Mouse (Mus musculus) myocyte (in vitro differentiated cells): ENCODE results near the gene Cebpb. TPM values are rescaled to one million over a fixed set of nuclear protein-coding genes. Genes with fewer than 3 reads are reported as not detected.

Experiments
- H3K27me3 ChIP-seq: one replicate; pipeline ENCODE4 v1.6.1; 2011; ENCODE audit not compliant: control insufficient read depth, insufficient read depth, insufficient read length
- H3K36me3 ChIP-seq: one replicate; pipeline ENCODE4 v1.6.1; 2011; ENCODE audit not compliant: control insufficient read depth, insufficient read depth
- H3K4me2 ChIP-seq: one replicate; pipeline ENCODE4 v1.6.1; 2011; ENCODE audit warnings: low read depth, control low read depth
- H3K4me3 ChIP-seq: one replicate; pipeline ENCODE4 v1.5.1; 2011; ENCODE audit warnings: mild to moderate bottlenecking, control low read depth, moderate library complexity
- H3K79me2 ChIP-seq: one replicate; pipeline ENCODE4 v1.6.1; 2011; ENCODE audit not compliant: control insufficient read depth, insufficient read depth
- H3ac ChIP-seq: one replicate; pipeline ENCODE4 v1.6.1; 2011; ENCODE audit not compliant: control insufficient read depth, insufficient read length
- CEBPB ChIP-seq: IDR thresholded peaks from 2 replicates; pipeline ENCODE4 v1.6.1; 2011; ENCODE audit warnings: mild to moderate bottlenecking, moderate library complexity; ENCODE audit not compliant: poor library complexity, insufficient read depth, severe bottlenecking
- E2F4 ChIP-seq: IDR thresholded peaks from one replicate; pipeline ENCODE4 v1.6.1; 2011; ENCODE audit warnings: mild to moderate bottlenecking, control low read depth, moderate library complexity; ENCODE audit not compliant: insufficient read depth
- MAX ChIP-seq: IDR thresholded peaks from one replicate; pipeline ENCODE4 v1.6.1; 2011; ENCODE audit warnings: low read depth, mild to moderate bottlenecking, control low read depth
- MYOD1 ChIP-seq, 3 experiments: IDR thresholded peaks; one replicate each; pipeline ENCODE4 v1.6.1; 2011; ENCODE audit warnings: control low read depth in 2 of 3, low read depth in 2 of 3, mild to moderate bottlenecking in 2 of 3, moderate library complexity in 1 of 3; ENCODE audit not compliant: insufficient read length in 2 of 3, control insufficient read depth in 1 of 3
- MYOG ChIP-seq, 3 experiments: IDR thresholded peaks; one replicate each; pipeline ENCODE4 v1.6.1; 2011; ENCODE audit warnings: control low read depth in 2 of 3, low read depth in 2 of 3, mild to moderate bottlenecking in 2 of 3; ENCODE audit not compliant: insufficient read length in 2 of 3, control insufficient read depth in 1 of 3, insufficient read depth in 1 of 3
- POLR2A ChIP-seq: IDR thresholded peaks from one replicate; pipeline ENCODE4 v1.6.1; 2011; ENCODE audit warnings: low read depth, mild to moderate bottlenecking, control low read depth, moderate library complexity; ENCODE audit not compliant: insufficient read length
- POLR2AphosphoS2 ChIP-seq: IDR thresholded peaks from one replicate; pipeline ENCODE4 v1.6.1; 2011; ENCODE audit warnings: low read depth, control low read depth; ENCODE audit not compliant: insufficient read length
- REST ChIP-seq: IDR thresholded peaks from one replicate; pipeline ENCODE4 v1.6.1; 2011; ENCODE audit warnings: mild to moderate bottlenecking, control low read depth, moderate library complexity; ENCODE audit not compliant: insufficient read depth, insufficient read length
- SRF ChIP-seq: IDR thresholded peaks from one replicate; pipeline ENCODE4 v1.6.1; 2011; ENCODE audit warnings: low read depth; ENCODE audit not compliant: control insufficient read depth, insufficient read length
- TCF12 ChIP-seq: IDR thresholded peaks from one replicate; pipeline ENCODE4 v1.6.1; 2011; ENCODE audit warnings: mild to moderate bottlenecking, control low read depth; ENCODE audit not compliant: poor library complexity, insufficient read depth, severe bottlenecking
- TCF3 ChIP-seq: IDR thresholded peaks from one replicate; pipeline ENCODE4 v1.6.1; 2011; ENCODE audit warnings: low read depth, control low read depth; ENCODE audit not compliant: insufficient read length
- USF1 ChIP-seq: IDR thresholded peaks from one replicate; pipeline ENCODE4 v1.6.1; 2011; ENCODE audit warnings: low read depth, mild to moderate bottlenecking, control low read depth, moderate library complexity
- polyA plus RNA-seq: library from polyadenylated mRNA; unstranded; fragments of >200 nt; fragmentation: generic; extraction: Trizol; gene quantifications from one replicate; pipeline ENCODE4 v1.2.1, GENCODE M21; 2012; ENCODE audit warnings: missing spikeins

The Cebpb gene
- polyA plus RNA-seq, 1 experiment: 74.7 TPM

DNA sequence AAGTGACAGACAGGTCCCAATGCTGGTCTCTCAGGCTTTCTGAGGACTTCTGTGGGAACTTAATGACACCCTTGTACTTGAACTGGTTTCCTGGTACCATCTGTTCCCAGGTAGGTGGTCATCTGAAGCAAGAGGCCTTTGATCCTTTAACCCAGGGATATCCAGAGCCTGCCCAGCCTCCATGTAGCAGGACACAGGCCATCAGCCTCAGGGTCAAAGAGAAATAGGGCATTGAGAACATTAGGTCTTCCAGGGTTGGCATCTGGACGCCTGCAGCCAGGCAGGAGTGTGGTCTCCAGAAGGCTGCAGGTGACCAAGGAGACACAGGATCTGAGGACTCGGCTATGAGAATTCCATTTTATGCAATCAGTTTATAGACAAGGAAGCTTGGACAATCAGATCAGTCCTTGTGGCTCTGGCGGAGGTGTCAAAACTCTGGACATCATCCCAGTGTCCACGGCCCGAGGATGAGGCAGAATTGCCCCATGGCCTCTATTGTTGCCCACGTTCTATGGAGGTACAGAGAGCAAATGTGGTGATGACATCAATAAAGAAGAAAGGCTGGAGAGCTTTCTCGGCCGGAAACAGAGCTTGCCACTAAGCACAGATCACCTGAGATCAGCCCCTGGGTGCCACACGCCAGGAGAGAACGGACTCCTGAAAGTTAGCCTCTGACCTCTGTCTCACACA, 33.7 kb upstream of the Cebpb start:
- peaks cover 8% of the 10 kb centered on the region for H3K36me3 ChIP-seq
- H3K79me2 ChIP-seq: peaks cover 40% of the 10 kb centered on the region

DNA sequence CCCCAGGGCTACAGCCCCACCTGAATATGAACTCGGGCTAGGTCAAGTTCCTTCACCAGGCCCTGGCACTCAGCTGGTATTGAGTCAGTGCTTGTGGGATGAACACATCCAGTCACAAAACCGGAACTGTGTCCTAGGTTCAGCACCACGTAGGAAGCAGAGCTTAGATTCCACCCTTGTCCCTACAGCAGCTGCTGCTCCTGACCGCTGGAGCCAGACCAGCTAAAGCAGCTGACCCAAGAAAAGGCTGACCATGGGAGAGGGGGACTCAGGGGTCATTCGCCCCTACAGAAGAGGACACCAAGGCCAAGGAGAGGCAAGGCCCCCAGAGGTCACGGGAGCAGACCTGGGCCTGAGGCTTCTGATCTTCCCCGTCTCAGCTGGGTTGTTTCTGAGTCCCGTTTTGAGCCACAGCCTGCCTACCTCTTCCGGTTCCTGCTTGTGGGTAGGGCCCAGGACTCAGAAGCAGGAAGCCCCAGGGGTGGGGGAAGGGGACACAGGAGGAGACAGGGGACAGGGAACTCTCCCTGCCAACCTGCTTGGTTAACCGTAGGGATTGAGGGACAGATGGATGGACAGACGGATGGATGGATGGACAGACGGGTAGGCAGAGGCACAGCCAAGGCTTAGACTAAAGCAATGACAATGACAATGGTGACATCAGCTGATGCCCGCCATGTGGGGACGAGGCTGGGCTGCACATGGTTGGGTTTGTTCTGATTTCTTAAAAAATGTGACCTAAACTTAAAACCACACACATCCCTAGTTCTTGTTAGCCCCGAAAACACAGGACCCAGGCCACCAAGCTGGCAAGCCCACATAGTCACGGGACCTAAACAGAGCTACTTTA, 31.9 kb upstream of the Cebpb start:
- Histone ChIP-seq H3K4me2 (peak overlapping the region; percentile 29), H3K27me3 (no peaks in the 10 kb centered on the region), H3K4me3 (no peak overlapping the region), H3K36me3 (peaks cover 8% of the 10 kb centered on the region), H3ac (no peak overlapping the region), H3K79me2 (peaks cover 50% of the 10 kb centered on the region)
- TF ChIP-seq TCF12: no peak
- TF ChIP-seq POLR2A: peak; percentile 31
- TF ChIP-seq MYOG (IDR thresholded peaks at IDR 0.05; ENCODE audit: control insufficient read depth in 1 of 3, insufficient read depth in 1 of 3, insufficient read length in 2 of 3, low read depth in 2 of 3): peak; percentile 61 to 89 (median 69)
- peak in 2 of 3 experiments; percentile 54 to 92 for TF ChIP-seq MYOD1 (IDR thresholded peaks at IDR 0.05; ENCODE audit: control insufficient read depth in 1 of 3, insufficient read length in 2 of 3, low read depth in 2 of 3)
- TF ChIP-seq MAX: no peak
- TF ChIP-seq E2F4: no peak

More for the DNA sequence above, 33.7 kb upstream of the Cebpb start:
- Histone ChIP-seq H3ac (no peak overlapping the region), H3K27me3 (no peaks in the 10 kb centered on the region), H3K4me3 (no peak overlapping the region), H3K4me2 (no peak overlapping the region)
- TF ChIP-seq E2F4 (no peak), POLR2AphosphoS2 (no peak), MAX (no peak), SRF (no peak), TCF12 (no peak)

DNA sequence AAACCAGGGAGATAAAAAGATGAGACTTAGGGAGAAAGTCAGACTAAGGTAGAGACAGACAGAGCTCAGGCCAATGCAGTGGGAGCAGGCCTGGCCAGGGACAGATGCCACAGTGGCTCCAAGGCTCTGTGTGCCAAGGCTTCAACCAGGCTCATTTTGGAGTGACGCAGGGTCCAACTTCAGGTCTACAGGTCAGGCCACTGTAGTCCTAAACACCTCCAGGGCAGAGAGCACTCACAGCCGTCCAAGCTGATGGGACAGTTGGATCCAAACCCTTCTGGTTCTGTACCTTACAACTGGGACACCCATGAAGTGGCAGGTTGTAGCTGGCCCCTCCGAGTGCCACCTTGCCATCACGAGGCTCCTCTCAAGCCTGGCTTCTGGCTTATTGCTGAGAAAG, 30.7 kb upstream of the Cebpb start:
- no peaks in the 10 kb centered on the region for H3K27me3 ChIP-seq
- no peak overlapping the region for H3ac ChIP-seq
- peaks cover 8% of the 10 kb centered on the region for H3K36me3 ChIP-seq
- TF ChIP-seq CEBPB (no peak), REST (no peak), SRF (no peak), TCF12 (no peak), E2F4 (no peak), USF1 (no peak), MYOG (IDR thresholded peaks at IDR 0.05; ENCODE audit: control insufficient read depth in 1 of 3, insufficient read depth in 1 of 3, insufficient read length in 2 of 3, low read depth in 2 of 3) (no peak), MYOD1 (IDR thresholded peaks at IDR 0.05; ENCODE audit: control insufficient read depth in 1 of 3, insufficient read length in 2 of 3, low read depth in 2 of 3) (no peak), POLR2A (no peak), MAX (no peak), TCF3 (no peak), POLR2AphosphoS2 (no peak)
- H3K4me2 ChIP-seq: peak overlapping the region; percentile 37
- peaks cover 50% of the 10 kb centered on the region for H3K79me2 ChIP-seq
- H3K4me3 ChIP-seq: peak overlapping the region; percentile 93

DNA sequence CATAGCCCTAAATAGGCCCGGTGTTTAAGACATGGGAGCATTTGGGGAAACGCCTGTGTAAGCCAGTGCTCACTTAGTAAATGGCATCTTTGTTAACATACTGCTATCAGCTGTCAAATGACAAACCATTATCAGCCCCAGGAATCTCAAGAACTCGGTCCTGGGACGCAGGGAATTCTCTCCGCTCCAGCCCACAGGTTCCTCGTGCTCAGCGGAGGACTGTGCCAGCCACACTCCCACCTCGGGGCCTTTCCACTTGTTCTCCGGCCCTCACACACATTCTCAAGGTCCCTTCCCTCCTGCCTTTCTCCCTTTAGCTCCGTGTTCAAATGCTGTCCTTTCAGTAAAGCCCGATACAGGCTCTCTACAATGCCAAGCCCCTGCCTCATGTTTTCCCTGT, 30.0 kb upstream of the Cebpb start:
- H3K4me3 ChIP-seq: peak overlapping the region; percentile 93
- H3K4me2 ChIP-seq: peak overlapping the region; percentile 96
- H3K36me3 ChIP-seq: peaks cover 3% of the 10 kb centered on the region
- no peak overlapping the region for H3ac ChIP-seq
- H3K79me2 ChIP-seq: peaks cover 50% of the 10 kb centered on the region
- H3K27me3 ChIP-seq: no peaks in the 10 kb centered on the region
- TF ChIP-seq MYOG (IDR thresholded peaks at IDR 0.05; ENCODE audit: control insufficient read depth in 1 of 3, insufficient read depth in 1 of 3, insufficient read length in 2 of 3, low read depth in 2 of 3) (peak in 1 of 3 experiments; percentile 19), SRF (no peak), MYOD1 (IDR thresholded peaks at IDR 0.05; ENCODE audit: control insufficient read depth in 1 of 3, insufficient read length in 2 of 3, low read depth in 2 of 3) (peak in 1 of 3 experiments; percentile 3)

DNA sequence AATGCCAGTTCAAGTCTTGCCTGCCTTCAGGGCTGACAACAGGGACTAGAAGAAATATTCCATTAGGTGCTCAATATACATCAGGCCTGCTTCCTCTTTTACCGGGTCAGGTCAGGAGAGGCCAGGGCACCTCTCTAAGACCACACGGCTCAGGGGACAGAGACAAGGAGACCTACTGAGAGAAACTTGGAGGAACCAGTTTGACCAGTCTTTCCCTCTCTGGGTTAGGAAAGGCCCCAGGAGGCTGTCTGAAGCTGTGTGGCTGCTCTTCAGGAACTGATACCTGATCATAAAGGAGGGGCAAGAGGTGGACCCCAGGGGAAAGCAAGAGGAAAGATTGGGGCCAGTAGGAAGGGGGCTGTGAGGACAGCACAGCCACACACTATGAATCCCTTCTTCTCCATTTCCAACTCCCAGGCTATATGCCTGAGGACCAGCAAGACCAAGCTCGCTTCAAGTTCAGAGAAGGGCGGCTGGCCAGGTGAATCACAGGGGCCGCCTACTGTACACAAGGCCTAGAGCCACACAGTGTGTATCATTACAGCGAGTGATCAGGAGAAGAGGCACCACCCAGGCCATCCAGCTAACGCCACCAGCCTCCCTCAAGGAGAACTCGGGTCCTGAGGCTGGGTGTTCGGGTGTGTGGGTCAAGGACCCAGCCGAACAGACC, 29.4 kb upstream of the Cebpb start:
- Histone ChIP-seq H3K27me3 (no peaks in the 10 kb centered on the region), H3K36me3 (no peaks in the 10 kb centered on the region), H3ac (no peak overlapping the region), H3K4me3 (peak overlapping the region; percentile 93), H3K79me2 (peaks cover 50% of the 10 kb centered on the region), H3K4me2 (peak overlapping the region; percentile 96)
- TF ChIP-seq E2F4 (no peak), TCF12 (no peak), CEBPB (no peak), MAX (no peak), USF1 (no peak), POLR2A (no peak)
